Mouse (Mus musculus): ENCODE data around the gene Plekhg6. TPM values are rescaled to one million over a fixed set of nuclear protein-coding genes. Genes with fewer than 3 reads are reported as not detected.
A peak's percentile ranks its signal among the peaks of the same experiment; 100 is the strongest.

The Plekhg6 gene
- polyA plus RNA-seq, 1 experiment from 2014 or later, result 6.1 TPM

- Histone ChIP-seq H3K4me3 (ENCODE audit: low read length) (no peak overlapping the region), H3K4me2 (replicated peaks; ENCODE audit: low read depth, low read length) (no peak overlapping the region), H3K36me3 (ENCODE audit: control insufficient read depth, insufficient read depth, low read length) (no peaks in the 10 kb centered on the region), H3K27me3 (ENCODE audit: control insufficient read depth, insufficient read depth, low read length) (peaks cover 18% of the 10 kb centered on the region), H3K27ac (ENCODE audit: low read depth, low read length) (no peak overlapping the region), H3K9ac (ENCODE audit: low read depth, low read length) (no peak overlapping the region), H3K4me1 (ENCODE audit: control insufficient read depth, insufficient read depth, low read length) (peaks cover 34% of the 10 kb centered on the region), H3K9me3 (ENCODE audit: control insufficient read depth, low read length) (no peaks in the 10 kb centered on the region)
- 55% methylated on average over 6 of the region's 6 CpGs for WGBS
- ATAC-seq (ENCODE audit: low FRiP score, low TSS enrichment), result no peak
Observed at GRCm38 (mm10) chr6:125377042-125377441, 3.6 kb downstream of the Plekhg6 start.

- no peak for ATAC-seq (ENCODE audit: low FRiP score, low TSS enrichment)
- H3K27me3 ChIP-seq (ENCODE audit: control insufficient read depth, insufficient read depth, low read length), result peaks cover 2% of the 10 kb centered on the region
- no peak overlapping the region for H3K4me2 ChIP-seq (replicated peaks; ENCODE audit: low read depth, low read length)
- H3K9ac ChIP-seq (ENCODE audit: low read depth, low read length), result no peak overlapping the region
- H3K4me3 ChIP-seq (ENCODE audit: low read length), result no peak overlapping the region
- no peaks in the 10 kb centered on the region for H3K9me3 ChIP-seq (ENCODE audit: control insufficient read depth, low read length)
- 60% methylated on average over 4 of the region's 4 CpGs for WGBS
- peak overlapping the region; percentile 7; the same call in 1 of the 2 replicates for H3K27ac ChIP-seq (ENCODE audit: low read depth, low read length)
- H3K4me1 ChIP-seq (ENCODE audit: control insufficient read depth, insufficient read depth, low read length), result peaks cover 11% of the 10 kb centered on the region; the same call in 1 of the 2 replicates
- no peaks in the 10 kb centered on the region for H3K36me3 ChIP-seq (ENCODE audit: control insufficient read depth, insufficient read depth, low read length)
Observed at GRCm38 (mm10) chr6:125367758-125368371, 12.7 kb downstream of the Plekhg6 start.

- no peak overlapping the region for H3K4me3 ChIP-seq (ENCODE audit: low read length)
- no peak overlapping the region for H3K4me2 ChIP-seq (replicated peaks; ENCODE audit: low read depth, low read length)
- no peak overlapping the region for H3K27ac ChIP-seq (ENCODE audit: low read depth, low read length)
- H3K9me3 ChIP-seq (ENCODE audit: control insufficient read depth, low read length), result no peaks in the 10 kb centered on the region
- no peak overlapping the region for H3K9ac ChIP-seq (ENCODE audit: low read depth, low read length)
- ATAC-seq (ENCODE audit: low FRiP score, low TSS enrichment), result no peak
- WGBS, result 85% methylated on average over 1 of the region's 1 CpGs
- peaks cover 11% of the 10 kb centered on the region; the same call in 1 of the 2 replicates for H3K36me3 ChIP-seq (ENCODE audit: control insufficient read depth, insufficient read depth, low read length)
- peaks cover 4% of the 10 kb centered on the region for H3K27me3 ChIP-seq (ENCODE audit: control insufficient read depth, insufficient read depth, low read length)
- H3K4me1 ChIP-seq (ENCODE audit: control insufficient read depth, insufficient read depth, low read length), result peaks cover 12% of the 10 kb centered on the region
Observed at GRCm38 (mm10) chr6:125366133-125366532, 14.5 kb downstream of the Plekhg6 start.

GRCm38 (mm10) chr6:125365522-125365921 lies 15.1 kb downstream of the Plekhg6 start:
- Histone ChIP-seq H3K27ac (ENCODE audit: low read depth, low read length) (no peak overlapping the region), H3K4me1 (ENCODE audit: control insufficient read depth, insufficient read depth, low read length) (peaks cover 12% of the 10 kb centered on the region), H3K27me3 (ENCODE audit: control insufficient read depth, insufficient read depth, low read length) (peaks cover 4% of the 10 kb centered on the region), H3K9ac (ENCODE audit: low read depth, low read length) (no peak overlapping the region), H3K36me3 (ENCODE audit: control insufficient read depth, insufficient read depth, low read length) (peaks cover 18% of the 10 kb centered on the region), H3K4me2 (replicated peaks; ENCODE audit: low read depth, low read length) (no peak overlapping the region), H3K4me3 (ENCODE audit: low read length) (no peak overlapping the region), H3K9me3 (ENCODE audit: control insufficient read depth, low read length) (no peaks in the 10 kb centered on the region)
- ATAC-seq (ENCODE audit: low FRiP score, low TSS enrichment), result no peak
- 85% methylated on average over 5 of the region's 5 CpGs for WGBS

GRCm38 (mm10) chr6:125364448-125364847 lies 16.1 kb downstream of the Plekhg6 start:
- Histone ChIP-seq H3K9ac (ENCODE audit: low read depth, low read length) (no peak overlapping the region), H3K27ac (ENCODE audit: low read depth, low read length) (no peak overlapping the region), H3K4me3 (ENCODE audit: low read length) (no peak overlapping the region), H3K9me3 (ENCODE audit: control insufficient read depth, low read length) (no peaks in the 10 kb centered on the region), H3K36me3 (ENCODE audit: control insufficient read depth, insufficient read depth, low read length) (peaks cover 23% of the 10 kb centered on the region), H3K4me2 (replicated peaks; ENCODE audit: low read depth, low read length) (no peak overlapping the region), H3K27me3 (ENCODE audit: control insufficient read depth, insufficient read depth, low read length) (peaks cover 4% of the 10 kb centered on the region), H3K4me1 (ENCODE audit: control insufficient read depth, insufficient read depth, low read length) (peaks cover 12% of the 10 kb centered on the region)
- 6% methylated on average over 8 of the region's 8 CpGs for WGBS
- ATAC-seq (ENCODE audit: low FRiP score, low TSS enrichment), result peak; percentile 29; the same call in 1 of the 2 replicates

GRCm38 (mm10) chr6:125363451-125364242 lies 16.9 kb downstream of the Plekhg6 start:
- 18% methylated on average over 23 of the region's 23 CpGs for WGBS
- H3K4me2 ChIP-seq (replicated peaks; ENCODE audit: low read depth, low read length), result peak overlapping the region; percentile 38
- ATAC-seq (ENCODE audit: low FRiP score, low TSS enrichment), result no peak

GRCm38 (mm10) chr6:125363021-125363420 lies 17.6 kb downstream of the Plekhg6 start:
- Histone ChIP-seq H3K27me3 (ENCODE audit: control insufficient read depth, insufficient read depth, low read length) (peaks cover 4% of the 10 kb centered on the region), H3K4me2 (replicated peaks; ENCODE audit: low read depth, low read length) (peak overlapping the region; percentile 38), H3K9ac (ENCODE audit: low read depth, low read length) (0 out of 2 replicates have a peak overlapping the region, but pooled peaks have one; percentile 12), H3K27ac (ENCODE audit: low read depth, low read length) (no peak overlapping the region), H3K36me3 (ENCODE audit: control insufficient read depth, insufficient read depth, low read length) (peaks cover 37% of the 10 kb centered on the region), H3K9me3 (ENCODE audit: control insufficient read depth, low read length) (no peaks in the 10 kb centered on the region), H3K4me3 (ENCODE audit: low read length) (0 out of 2 replicates have a peak overlapping the region, but pooled peaks have one; percentile 4), H3K4me1 (ENCODE audit: control insufficient read depth, insufficient read depth, low read length) (peaks cover 13% of the 10 kb centered on the region)
- whole genome bisulfite sequencing, result 25% methylated on average over 15 of the region's 15 CpGs
- no peak; the same call in 1 of the 2 replicates for ATAC-seq (ENCODE audit: low FRiP score, low TSS enrichment)

More at GRCm38 (mm10) chr6:125363451-125364242, 16.9 kb downstream of the Plekhg6 start:
- Histone ChIP-seq H3K36me3 (ENCODE audit: control insufficient read depth, insufficient read depth, low read length) (peaks cover 31% of the 10 kb centered on the region), H3K4me3 (ENCODE audit: low read length) (0 out of 2 replicates have a peak overlapping the region, but pooled peaks have one; percentile 4), H3K9ac (ENCODE audit: low read depth, low read length) (0 out of 2 replicates have a peak overlapping the region, but pooled peaks have one; percentile 12), H3K27me3 (ENCODE audit: control insufficient read depth, insufficient read depth, low read length) (peaks cover 4% of the 10 kb centered on the region), H3K9me3 (ENCODE audit: control insufficient read depth, low read length) (no peaks in the 10 kb centered on the region), H3K27ac (ENCODE audit: low read depth, low read length) (no peak overlapping the region), H3K4me1 (ENCODE audit: control insufficient read depth, insufficient read depth, low read length) (peaks cover 12% of the 10 kb centered on the region)

GRCm38 (mm10) chr6:125361467-125362291 lies 18.9 kb downstream of the Plekhg6 start:
- Histone ChIP-seq H3K4me2 (replicated peaks; ENCODE audit: low read depth, low read length) (no peak overlapping the region), H3K9ac (ENCODE audit: low read depth, low read length) (no peak overlapping the region), H3K4me3 (ENCODE audit: low read length) (no peak overlapping the region), H3K36me3 (ENCODE audit: control insufficient read depth, insufficient read depth, low read length) (peaks cover 47% of the 10 kb centered on the region), H3K9me3 (ENCODE audit: control insufficient read depth, low read length) (no peaks in the 10 kb centered on the region), H3K27ac (ENCODE audit: low read depth, low read length) (no peak overlapping the region), H3K4me1 (ENCODE audit: control insufficient read depth, insufficient read depth, low read length) (peaks cover 15% of the 10 kb centered on the region), H3K27me3 (ENCODE audit: control insufficient read depth, insufficient read depth, low read length) (peaks cover 4% of the 10 kb centered on the region)
- ATAC-seq (ENCODE audit: low FRiP score, low TSS enrichment), result 0 out of 2 replicates have a peak, but pooled peaks have one; percentile 12
- WGBS, result 48% methylated on average over 38 of the region's 38 CpGs
